Mouse (Mus musculus) left cerebral cortex, postnatal 36 days (tissue): ENCODE measurements around the gene Cnr2. TPM values are rescaled to one million over a fixed set of nuclear protein-coding genes. Genes with fewer than 3 reads are reported as not detected.
A peak's percentile ranks its signal among the peaks of the same experiment; 100 is the strongest.
"Not testable (repeated sequence)": the region's sequence is repeated elsewhere in the genome, so short reads cannot be mapped to it uniquely, and the experiment has no call there.

ENCODE experiments used
- DNase-seq, 2 experiments: peaks; one replicate each; pipeline ENCODE4 v3.0.0; 2021 to 2022; ENCODE audit warnings: low spot score in 2 of 2, mixed read lengths in 1 of 2
- intact Hi-C: fragments of 180-260 bp; cut with DNase I; formaldehyde crosslinking; loops from one replicate; pipeline ENCODE4 v1.15.1; 2025
- total RNA-seq, 2 experiments: library from RNA; stranded (reverse); gene quantifications; 2 replicates each; pipeline ENCODE4 v1.2.3; 2021

Gene Cnr2
- total RNA-seq, 2 experiments from 2014 or later: 0.12 to 0.14 TPM

DNA sequence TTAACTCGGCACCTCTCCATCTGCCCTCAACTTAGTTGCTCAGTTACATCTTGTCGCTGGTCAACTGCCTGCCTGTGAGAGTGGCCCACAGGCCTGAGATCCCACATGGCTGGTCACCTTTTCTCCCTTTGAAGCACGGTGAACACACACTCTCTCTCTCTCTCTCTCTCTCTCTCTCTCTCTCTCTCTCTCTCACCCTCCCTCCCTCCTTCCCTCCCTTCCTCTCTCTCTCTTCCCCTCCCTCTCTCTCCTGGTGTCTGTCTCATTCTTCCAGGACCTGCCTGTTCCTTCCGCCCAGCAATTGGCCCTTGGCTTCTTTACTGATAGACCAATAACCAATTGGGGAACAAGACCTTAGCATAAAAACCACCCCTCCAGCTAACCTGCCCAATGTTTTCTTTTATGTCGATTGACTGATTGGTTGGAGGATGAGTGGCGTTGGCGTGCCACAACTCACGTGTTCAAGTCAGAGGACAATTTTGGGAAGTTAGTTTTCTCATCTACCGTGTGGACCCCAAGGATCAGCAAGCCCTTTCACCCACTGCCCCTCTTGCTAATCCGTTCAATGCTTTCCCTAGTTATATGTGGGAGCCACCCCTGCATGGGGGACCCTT is 31.1 kb downstream of the Cnr2 start:
- intact Hi-C loops: no loop called here
- no peak for DNase-seq

DNA sequence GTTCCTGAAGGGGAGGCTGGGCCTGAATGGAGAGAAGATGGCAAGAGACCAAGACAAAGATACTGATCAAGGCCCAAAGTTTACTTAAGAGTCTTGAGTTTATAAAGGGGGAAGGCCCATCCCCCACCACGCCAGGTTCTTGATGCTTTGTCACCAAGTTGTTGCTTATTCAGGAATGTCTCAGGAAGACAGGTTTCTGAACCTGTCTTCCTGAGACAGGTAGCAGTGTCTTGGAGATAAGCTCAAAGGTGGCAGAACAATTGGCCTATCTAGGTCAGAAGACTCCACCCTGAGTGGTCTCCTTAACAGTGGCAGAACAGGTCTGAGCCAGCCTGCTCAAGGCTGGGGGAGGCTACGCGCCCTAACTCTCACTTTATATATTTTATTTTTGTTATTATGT is 31.7 kb downstream of the Cnr2 start:
- intact Hi-C loops: no loop called here

GRCm38 (mm10) chr4:135928376-135928775 is 33.2 kb downstream of the Cnr2 start:
- intact Hi-C loops: no loop called here
- DNase-seq: no peak

More for the DNA sequence above, 31.7 kb downstream of the Cnr2 start:
- no peak for DNase-seq

DNA sequence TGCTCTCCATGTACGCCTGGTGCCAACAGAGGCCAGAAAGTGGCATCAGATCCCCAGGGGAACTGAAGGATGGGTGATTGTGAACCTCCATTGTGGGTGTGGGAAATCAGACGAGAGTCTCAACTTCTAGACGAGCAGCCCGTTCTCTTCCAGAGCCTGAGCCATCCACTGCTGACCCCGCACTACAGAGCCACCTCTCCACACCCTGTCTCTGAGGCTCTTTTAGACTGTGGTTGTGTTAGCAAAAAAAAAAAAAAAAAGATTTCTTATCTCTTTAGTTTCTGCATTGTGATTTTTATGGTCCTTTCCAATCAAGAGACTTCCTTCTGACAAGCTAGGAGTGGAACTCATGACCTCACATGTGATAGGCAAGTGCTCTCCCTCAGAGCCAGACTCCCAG is 34.2 kb downstream of the Cnr2 start:
- intact Hi-C loops: no loop called here
- no peak for DNase-seq

DNA sequence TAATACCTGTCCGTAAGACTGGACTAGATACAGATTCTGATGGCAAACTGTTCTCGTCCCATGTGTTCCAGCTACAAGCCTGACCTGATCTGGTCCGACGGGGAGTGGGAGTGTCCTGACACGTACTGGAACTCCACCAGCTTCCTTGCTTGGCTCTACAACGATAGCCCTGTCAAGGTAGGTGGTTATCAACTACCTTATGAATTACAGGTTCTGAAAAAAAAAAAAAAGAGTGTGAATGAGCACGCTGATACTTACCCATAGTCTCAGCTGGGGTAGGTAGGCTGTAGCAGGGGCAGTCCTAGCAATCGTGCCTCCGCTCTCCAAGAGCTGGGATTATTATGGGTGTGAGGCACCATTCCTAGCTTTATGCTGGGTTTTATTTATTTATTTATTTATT is 34.6 kb downstream of the Cnr2 start:
- intact Hi-C loops: loop anchor here (2.0 kb wide), 1 partner anchor 39 kb away; no protein-coding TSS in a partner anchor
- no peak for DNase-seq

- intact Hi-C loops: loop anchor here (2.0 kb wide), 1 partner anchor 39 kb away; no protein-coding TSS in a partner anchor
- DNase-seq: no peak
Measured at GRCm38 (mm10) chr4:135930239-135930638, 35.0 kb downstream of the Cnr2 start.

- intact Hi-C loops: loop anchor here (2.0 kb wide), 1 partner anchor 41 kb away; no protein-coding TSS in a partner anchor
- no peak for DNase-seq
Measured at GRCm38 (mm10) chr4:135931832-135932231, 36.6 kb downstream of the Cnr2 start.

- intact Hi-C loops: no loop called here
- no peak for DNase-seq
Measured at GRCm38 (mm10) chr4:135934708-135935500, 39.7 kb downstream of the Cnr2 start.

DNA sequence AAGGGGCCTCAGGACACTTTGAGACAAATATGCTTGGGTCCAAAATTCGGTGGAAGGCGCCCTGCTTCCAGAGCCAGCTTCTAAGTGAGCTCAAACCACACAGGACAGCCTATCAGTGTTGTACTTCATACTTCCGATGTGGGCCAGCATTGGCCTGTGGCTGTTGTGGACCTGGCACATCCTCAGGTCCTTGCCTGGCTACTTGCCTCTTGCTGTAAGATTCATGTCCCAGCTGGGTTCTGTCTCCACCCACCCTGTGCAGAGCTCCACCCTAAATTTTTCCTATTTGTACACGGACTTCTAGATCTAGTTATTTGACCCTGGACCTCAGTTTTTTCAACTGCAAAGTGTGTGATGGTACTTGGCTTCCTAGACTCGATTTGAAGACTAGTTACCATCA is 40.3 kb downstream of the Cnr2 start:
- DNase-seq: no peak
- intact Hi-C loops: no loop called here

DNA sequence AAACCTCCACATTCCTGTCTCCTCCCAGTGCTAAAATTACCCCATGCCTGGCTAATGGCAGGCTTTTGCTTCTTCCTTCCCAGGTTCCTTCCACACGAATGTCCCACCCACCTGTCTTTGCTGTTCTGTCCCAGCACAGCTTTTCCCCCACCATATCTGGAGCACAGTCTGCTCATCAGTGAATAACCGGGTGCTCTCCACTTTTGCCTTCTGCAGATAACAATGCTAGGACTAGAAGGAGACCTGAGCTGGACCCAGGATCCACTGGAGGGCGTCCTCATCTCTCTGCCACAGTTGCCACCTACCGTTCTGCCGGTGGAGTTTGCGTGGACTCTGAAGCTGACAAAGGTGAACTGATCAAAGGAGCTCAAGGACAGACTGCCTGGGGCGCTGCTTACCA is 43.7 kb downstream of the Cnr2 start:
- no peak for DNase-seq
- intact Hi-C loops: no loop called here

GRCm38 (mm10) chr4:135941026-135941425 is 45.8 kb downstream of the Cnr2 start:
- DNase-seq, intact Hi-C loops: not testable (repeated sequence)

DNA sequence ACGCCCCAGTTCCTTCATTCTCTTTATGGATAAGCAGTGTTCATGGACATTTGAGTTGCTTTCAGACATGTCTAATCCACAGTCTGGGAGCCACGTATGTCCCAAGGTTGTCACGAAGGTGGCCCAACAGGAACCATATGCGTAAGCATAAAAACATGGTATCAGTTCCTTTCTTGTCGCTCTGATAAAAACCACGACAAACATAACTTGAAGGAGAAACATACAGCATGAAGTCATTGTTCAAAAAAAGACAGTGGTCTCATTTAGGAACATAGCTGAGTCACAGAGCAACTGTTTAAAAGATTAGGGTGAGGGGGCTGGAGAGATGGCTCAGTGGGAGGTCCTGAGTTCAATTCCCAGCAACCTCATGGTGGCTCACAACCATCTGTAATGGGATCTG is 47.0 kb downstream of the Cnr2 start:
- intact Hi-C loops: no loop called here
- no peak for DNase-seq

DNA sequence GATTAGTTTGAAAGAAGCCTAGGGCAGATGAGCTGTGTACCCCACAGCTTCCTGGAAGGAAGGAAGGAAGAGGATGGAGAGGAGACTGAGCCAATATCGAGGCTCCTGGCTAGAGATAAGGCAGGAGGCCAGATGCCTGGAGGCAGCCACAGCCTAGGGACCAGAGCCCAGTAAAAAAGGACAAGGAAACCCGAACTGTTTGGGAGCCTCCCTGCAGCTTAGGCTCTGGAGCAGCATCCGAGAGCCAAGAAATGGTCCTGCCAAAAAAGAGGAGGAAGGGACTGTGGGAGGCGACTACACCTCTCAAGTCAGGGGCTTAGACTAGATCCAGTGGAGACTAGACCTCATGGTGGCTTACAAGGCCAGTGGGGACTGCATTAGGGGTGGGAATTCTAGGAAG is 48.2 kb downstream of the Cnr2 start:
- no peak for DNase-seq
- intact Hi-C loops: no loop called here

- intact Hi-C loops: no loop called here
- DNase-seq: no peak
Measured at GRCm38 (mm10) chr4:135945706-135946105, 50.5 kb downstream of the Cnr2 start.

- DNase-seq: peak; percentile 91 to 94
- intact Hi-C loops: no loop called here
Measured at GRCm38 (mm10) chr4:135946278-135946658, 51.1 kb downstream of the Cnr2 start, which contains the start of gene Hmgcl. Gene Hmgcl, plus strand, starts transcription at chr4:135946448.

- no peak for DNase-seq
- intact Hi-C loops: no loop called here
Measured at GRCm38 (mm10) chr4:135946659-135947301, 51.6 kb downstream of the Cnr2 start.

DNA sequence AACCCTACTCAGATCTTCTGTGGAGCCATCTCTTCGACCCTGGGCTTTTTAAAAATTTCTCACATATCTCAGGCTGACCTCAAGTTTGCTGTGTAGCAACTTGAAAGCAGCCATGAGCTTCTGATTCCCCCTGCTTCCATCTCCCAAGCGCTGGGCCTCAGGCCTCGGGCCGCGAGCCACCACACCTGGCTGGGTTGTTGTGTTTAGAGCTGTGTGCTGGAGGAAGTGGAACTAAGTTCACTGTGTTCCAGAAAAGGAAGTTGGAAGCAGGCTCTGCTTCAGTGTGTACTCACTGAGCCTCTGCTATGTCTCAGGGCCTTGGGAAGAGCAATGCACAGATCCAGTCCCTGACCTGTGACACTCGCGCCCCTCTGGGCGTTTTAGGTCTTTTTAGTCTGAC is 52.9 kb downstream of the Cnr2 start:
- no peak for DNase-seq
- intact Hi-C loops: no loop called here

DNA sequence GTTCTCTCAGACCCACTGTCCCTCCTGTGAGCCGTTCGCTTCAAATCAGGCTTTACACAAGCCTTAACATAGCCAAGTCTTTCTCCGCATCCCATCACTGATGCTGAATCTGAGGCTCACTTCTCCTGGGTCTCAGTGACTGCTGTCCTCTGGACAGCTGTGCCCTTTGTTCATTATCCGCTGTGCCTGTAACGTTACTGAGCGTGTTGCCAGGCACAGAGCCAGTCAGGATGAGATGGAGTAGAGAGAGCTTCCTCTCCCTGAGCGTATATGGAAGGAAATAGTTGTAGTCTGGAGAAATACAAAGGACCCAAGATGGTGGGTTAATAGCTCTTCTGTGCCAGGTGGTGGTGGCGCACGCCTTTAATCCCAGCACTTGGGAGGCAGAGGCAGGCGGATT is 54.3 kb downstream of the Cnr2 start:
- DNase-seq: no peak
- intact Hi-C loops: no loop called here

DNA sequence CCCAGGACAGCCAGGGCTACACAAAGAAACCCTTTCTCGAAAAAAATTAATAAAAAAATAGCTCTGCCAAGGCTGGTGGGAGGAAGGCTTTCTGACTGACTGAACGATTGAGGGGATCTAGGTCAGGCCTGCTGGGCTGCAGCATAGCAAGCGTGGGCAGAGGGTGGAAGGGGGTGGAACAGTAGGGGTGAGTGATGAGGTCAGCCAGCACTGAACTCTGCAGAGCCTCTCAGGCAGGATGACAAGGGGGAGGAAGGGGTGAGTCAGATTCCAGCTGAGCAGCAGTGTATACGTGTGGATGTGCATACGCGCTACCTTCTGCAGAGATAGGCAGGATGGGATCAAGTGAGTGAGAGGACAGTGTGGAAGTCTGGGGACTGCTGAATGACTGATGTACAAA is 54.7 kb downstream of the Cnr2 start:
- intact Hi-C loops: no loop called here
- no peak for DNase-seq

- no peak for DNase-seq
- intact Hi-C loops: no loop called here
Measured at GRCm38 (mm10) chr4:135950365-135950764, 55.2 kb downstream of the Cnr2 start.

DNA sequence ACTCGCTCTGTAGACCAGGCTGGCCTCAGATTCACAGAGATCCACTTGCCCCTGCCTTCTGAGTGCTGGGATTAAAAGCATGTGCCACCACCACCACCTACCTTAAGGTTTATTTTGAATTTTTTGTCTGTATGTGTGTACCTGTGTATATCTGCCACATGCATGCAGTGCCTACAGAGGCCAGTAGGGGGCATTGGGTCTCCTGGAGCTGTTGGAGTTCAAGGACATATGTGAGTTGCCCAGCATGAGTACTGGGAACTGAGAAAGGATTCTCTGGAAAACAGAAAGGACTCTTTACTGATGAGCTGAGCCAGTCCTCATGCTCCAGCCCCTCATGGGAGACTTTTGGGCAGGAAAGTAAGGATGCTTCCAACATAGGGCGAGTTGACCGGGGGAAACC is 56.3 kb downstream of the Cnr2 start:
- DNase-seq: no peak
- intact Hi-C loops: no loop called here
